Mouse (Mus musculus) gastrocnemius, postnatal 10 days (tissue): Measurements from ENCODE around the gene Fndc4. TPM values are rescaled to one million over a fixed set of nuclear protein-coding genes. Genes with fewer than 3 reads are reported as not detected.
A peak's percentile ranks its signal among the peaks of the same experiment; 100 is the strongest.

Source experiments
- DNase-seq: peaks from one replicate; pipeline ENCODE4 v3.0.0; 2021; ENCODE audit warnings: mixed read lengths
- total RNA-seq, 2 experiments: library from RNA; stranded (reverse); gene quantifications; 2 replicates each; pipeline ENCODE4 v1.2.3; 2021

Fndc4 gene
- total RNA-seq, 2 experiments from 2014 or later, result 8.8 to 10.0 TPM

GRCm38 (mm10) chr5:31257616-31258015, 38.3 kb downstream of the Fndc4 start:
- DNase-seq, result no peak

- DNase-seq, result no peak
These were observed 39.9 kb downstream of the Fndc4 start for GRCm38 (mm10) chr5:31255971-31256370.

GRCm38 (mm10) chr5:31255381-31255780, 40.5 kb downstream of the Fndc4 start:
- DNase-seq, result no peak

- DNase-seq, result no peak
These were observed 41.0 kb downstream of the Fndc4 start for GRCm38 (mm10) chr5:31254901-31255300.

GRCm38 (mm10) chr5:31254452-31254851, 41.4 kb downstream of the Fndc4 start:
- no peak for DNase-seq

GRCm38 (mm10) chr5:31253806-31254205, 42.1 kb downstream of the Fndc4 start:
- no peak for DNase-seq

DNA sequence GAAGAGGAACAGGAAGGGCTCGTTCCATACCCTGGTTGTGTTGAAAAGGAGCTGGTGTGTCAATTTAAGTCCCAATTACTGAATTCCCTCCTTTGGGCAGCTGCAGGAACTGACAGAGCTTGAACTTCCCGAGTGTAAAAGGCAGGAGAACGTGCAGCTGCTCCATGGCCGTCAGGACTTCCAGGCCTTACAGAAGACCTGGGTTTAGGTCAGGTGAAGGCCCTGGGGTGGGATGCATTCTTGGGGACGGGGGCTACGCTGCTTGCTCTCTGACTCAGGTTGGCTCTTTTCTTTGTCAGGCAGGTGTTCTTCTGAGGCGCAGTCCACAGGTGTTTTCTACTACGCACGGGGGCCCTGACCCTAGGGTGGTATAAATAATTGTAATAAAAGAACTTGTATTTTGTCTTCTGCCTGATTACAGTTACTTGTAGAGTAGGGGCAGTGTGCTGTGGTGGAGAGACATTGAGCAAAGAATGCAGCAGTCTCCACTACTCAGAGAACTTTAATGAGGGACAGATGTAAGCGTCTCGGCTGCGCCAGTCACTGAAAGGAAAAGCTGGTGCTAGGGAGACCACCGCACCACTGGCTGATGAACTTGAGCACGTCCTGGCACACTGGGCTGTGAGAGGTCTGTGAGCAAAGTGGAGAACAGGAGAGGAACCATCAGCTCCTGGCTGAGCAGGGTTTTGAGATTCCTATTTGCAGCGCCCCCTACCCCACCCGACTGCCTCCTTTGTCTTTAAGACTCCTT, 42.9 kb downstream of the Fndc4 start:
- DNase-seq, result no peak

GRCm38 (mm10) chr5:31252151-31252550, 43.7 kb downstream of the Fndc4 start:
- DNase-seq, result no peak

- DNase-seq, result peak; percentile 24
These were observed 44.3 kb downstream of the Fndc4 start, which contains the start of gene Krtcap3 for GRCm38 (mm10) chr5:31251541-31252101. TSS of gene Krtcap3 (plus strand) at chr5:31251691.

GRCm38 (mm10) chr5:31250716-31251115, 45.2 kb downstream of the Fndc4 start:
- DNase-seq, result no peak

Other genes starting within 250 kb of the Fndc4 start
- 10 to 100 TPM; 67.8 to 75.2 TPM for gene Atraid, start 247.8 kb downstream of the Fndc4 start, total RNA-seq
- 1 to 10 TPM; 2.9 to 3.5 TPM for gene Slc5a6, start 247.2 kb downstream of the Fndc4 start, total RNA-seq
- 10 to 100 TPM; 20.0 to 29.6 TPM for gene Cad, start 241.3 kb downstream of the Fndc4 start, total RNA-seq
- not detected for gene Dnajc5g, start 189.8 kb downstream of the Fndc4 start, total RNA-seq
- under 1 TPM; 0.27 to 0.28 TPM for gene Slc30a3, start 187.8 kb downstream of the Fndc4 start, total RNA-seq
- gene Trim54, start 179.4 kb downstream of the Fndc4 start, total RNA-seq, result 100 to 1,000 TPM; 161 to 173 TPM
- gene Ucn, start 157.3 kb downstream of the Fndc4 start, total RNA-seq, result not detected
- gene Mpv17, start 141.8 kb downstream of the Fndc4 start, total RNA-seq, result 10 to 100 TPM; 40.2 to 41.2 TPM
- 1 to 10 TPM in 1 of 2 experiments, under 1 TPM in 1; 0.35 to 1.2 TPM for gene Gm29609, start 116.2 kb downstream of the Fndc4 start, total RNA-seq
- gene Gtf3c2, start 115.9 kb downstream of the Fndc4 start, total RNA-seq, result 10 to 100 TPM; 30.7 to 37.4 TPM
- gene Snx17, start 102.9 kb downstream of the Fndc4 start, total RNA-seq, result 10 to 100 TPM; 57.8 to 58.4 TPM
- 10 to 100 TPM; 47.9 to 49.8 TPM for gene Eif2b4, start 102.7 kb downstream of the Fndc4 start, total RNA-seq
- 10 to 100 TPM in 1 of 2 experiments, 1 to 10 TPM in 1; 8.2 to 12.1 TPM for gene Zfp513, start 93.8 kb downstream of the Fndc4 start, total RNA-seq
- gene Ppm1g, start 75.4 kb downstream of the Fndc4 start, total RNA-seq, result 10 to 100 TPM; 41.7 to 43.9 TPM
- 10 to 100 TPM; 74.7 to 76.3 TPM for gene Nrbp1, start 55.2 kb downstream of the Fndc4 start, total RNA-seq
- not detected for gene Gm9970, start 54.8 kb downstream of the Fndc4 start, total RNA-seq
- gene Krtcap3, start 44.4 kb downstream of the Fndc4 start, total RNA-seq, result 1 to 10 TPM; 1.5 to 3.0 TPM
- gene Ift172, start 5.0 kb downstream of the Fndc4 start, total RNA-seq, result 10 to 100 TPM; 20.2 to 27.7 TPM
- under 1 TPM; 0.14 to 0.27 TPM for gene Gckr, start 1.4 kb upstream of the Fndc4 start, total RNA-seq
- 10 to 100 TPM; 12.4 to 17.4 TPM for gene Zfp512, start 156.4 kb upstream of the Fndc4 start, total RNA-seq
- under 1 TPM; 0.28 to 0.29 TPM for gene 4930548H24Rik, start 189.7 kb upstream of the Fndc4 start, total RNA-seq
- 10 to 100 TPM; 19.9 to 22.0 TPM for gene Gpn1, start 198.7 kb upstream of the Fndc4 start, total RNA-seq
- gene Slc4a1ap, start 230.9 kb upstream of the Fndc4 start, total RNA-seq, result 10 to 100 TPM; 21.7 to 22.3 TPM
- gene Supt7l, start 231.7 kb upstream of the Fndc4 start, total RNA-seq, result 10 to 100 TPM; 10.7 to 11.9 TPM